17 mouse cellular contexts compared by ENCODE assay signal in genomic region chr19:10784796-10785459, GRCm38 (mm10). TPM values are rescaled to one million over a fixed set of nuclear protein-coding genes. Genes with fewer than 3 reads are reported as not detected.
A peak's percentile ranks its signal among the peaks of the same experiment; 100 is the strongest.
DNase-seq lines count a peak whose midpoint lies in the region; ATAC-seq and TF ChIP-seq lines count a peak whose summit lies in the region.
"Had no signal": no experiment of that assay in that cellular context is flagged by ENCODE, and none has a peak within 500 bp of the region (broad histone marks: within the 10 kb centered on the region; RNA-seq: fewer than 3 reads in every experiment).

No protein-coding gene starts in this region.

- no peak overlapping the region for H3K4me2 ChIP-seq in forebrain, embryonic 15.5 days (replicated peaks)
- H3K4me2 ChIP-seq in midbrain, postnatal 0 days (ENCODE audit: low read depth, low read length, poor library complexity, severe bottlenecking), result no peak overlapping the region
- no peak overlapping the region for H3K4me2 ChIP-seq in forebrain, postnatal 0 days (ENCODE audit: low read depth)
- H3K4me2 ChIP-seq: kidney, embryonic 15.5 days; lung, embryonic 14.5 days; midbrain, embryonic 12.5 days had no signal

- 64% methylated on average over 10 of the region's 10 CpGs for WGBS in forebrain, embryonic 15.5 days
- WGBS in forebrain, embryonic 10.5 days, result 81% methylated on average over 10 of the region's 10 CpGs
- WGBS in midbrain, postnatal 0 days, result 73% methylated on average over 10 of the region's 10 CpGs
- 84% methylated on average over 10 of the region's 10 CpGs for WGBS in midbrain, embryonic 10.5 days
- WGBS in forebrain, postnatal 0 days, result 50% methylated on average over 10 of the region's 10 CpGs

- H3K4me1 ChIP-seq in forebrain, embryonic 15.5 days, result peaks cover 15% of the 10 kb centered on the region
- H3K4me1 ChIP-seq in forebrain, embryonic 10.5 days, result peaks cover 22% of the 10 kb centered on the region
- no peaks in the 10 kb centered on the region for H3K4me1 ChIP-seq in midbrain, postnatal 0 days (ENCODE audit: insufficient read depth, low read length)
- H3K4me1 ChIP-seq in midbrain, embryonic 10.5 days, result peaks cover 10% of the 10 kb centered on the region
- H3K4me1 ChIP-seq in forebrain, postnatal 0 days (ENCODE audit: insufficient read depth), result peaks cover 3% of the 10 kb centered on the region; the same call in 1 of the 2 replicates
- H3K4me1 ChIP-seq: midbrain, embryonic 12.5 days had no signal

- ATAC-seq in forebrain, embryonic 15.5 days (replicated peaks), result peak; percentile 61
- no peak for ATAC-seq in midbrain, postnatal 0 days (ENCODE audit: low FRiP score)
- peak; percentile 79 for ATAC-seq in forebrain, postnatal 0 days

- no peaks in the 10 kb centered on the region for H3K9me3 ChIP-seq in forebrain, embryonic 15.5 days
- H3K9me3 ChIP-seq in forebrain, embryonic 10.5 days, result no peaks in the 10 kb centered on the region
- no peaks in the 10 kb centered on the region for H3K9me3 ChIP-seq in midbrain, postnatal 0 days (ENCODE audit: low read length)
- H3K9me3 ChIP-seq in midbrain, embryonic 10.5 days (replicated peaks), result no peaks in the 10 kb centered on the region
- no peaks in the 10 kb centered on the region for H3K9me3 ChIP-seq in forebrain, postnatal 0 days (ENCODE audit: low read length)
- H3K9me3 ChIP-seq: kidney, embryonic 15.5 days; midbrain, embryonic 12.5 days had no signal

- H3K36me3 ChIP-seq in forebrain, embryonic 15.5 days, result no peaks in the 10 kb centered on the region
- no peaks in the 10 kb centered on the region for H3K36me3 ChIP-seq in forebrain, embryonic 10.5 days (replicated peaks)
- no peaks in the 10 kb centered on the region for H3K36me3 ChIP-seq in midbrain, postnatal 0 days (ENCODE audit: insufficient read depth, low read length)
- no peaks in the 10 kb centered on the region for H3K36me3 ChIP-seq in midbrain, embryonic 10.5 days
- no peaks in the 10 kb centered on the region for H3K36me3 ChIP-seq in forebrain, postnatal 0 days (ENCODE audit: insufficient read depth)
- H3K36me3 ChIP-seq: kidney, embryonic 15.5 days; midbrain, embryonic 12.5 days had no signal

- TF ChIP-seq CTCF in midbrain, postnatal 0 days (IDR thresholded peaks at IDR 0.05), result no peak
- no peak for TF ChIP-seq CTCF in forebrain, postnatal 0 days (IDR thresholded peaks at IDR 0.05; ENCODE audit: low read depth)

- H3K4me3 ChIP-seq in forebrain, embryonic 15.5 days, result no peak overlapping the region
- no peak overlapping the region for H3K4me3 ChIP-seq in forebrain, embryonic 10.5 days
- H3K4me3 ChIP-seq in midbrain, postnatal 0 days (ENCODE audit: low read depth, low read length), result no peak overlapping the region
- no peak overlapping the region for H3K4me3 ChIP-seq in midbrain, embryonic 10.5 days
- H3K4me3 ChIP-seq in forebrain, postnatal 0 days (ENCODE audit: low read depth, low read length), result no peak overlapping the region
- H3K4me3 ChIP-seq: kidney, embryonic 15.5 days; midbrain, embryonic 12.5 days had no signal

- no peaks in the 10 kb centered on the region for H3K27me3 ChIP-seq in forebrain, embryonic 15.5 days
- no peaks in the 10 kb centered on the region for H3K27me3 ChIP-seq in forebrain, embryonic 10.5 days (ENCODE audit: poor library complexity, severe bottlenecking)
- H3K27me3 ChIP-seq in midbrain, postnatal 0 days (ENCODE audit: insufficient read depth, low read length), result no peaks in the 10 kb centered on the region
- no peaks in the 10 kb centered on the region for H3K27me3 ChIP-seq in midbrain, embryonic 10.5 days (ENCODE audit: low read depth, poor library complexity, severe bottlenecking)
- H3K27me3 ChIP-seq in forebrain, postnatal 0 days (ENCODE audit: insufficient read depth, low read length), result no peaks in the 10 kb centered on the region
- H3K27me3 ChIP-seq: kidney, embryonic 15.5 days; midbrain, embryonic 12.5 days had no signal

- peak overlapping the region; percentile 65 for H3K27ac ChIP-seq in forebrain, embryonic 15.5 days (replicated peaks)
- H3K27ac ChIP-seq in forebrain, embryonic 10.5 days, result no peak overlapping the region
- no peak overlapping the region for H3K27ac ChIP-seq in midbrain, postnatal 0 days (ENCODE audit: low read depth, low read length)
- no peak overlapping the region for H3K27ac ChIP-seq in midbrain, embryonic 10.5 days (replicated peaks)
- H3K27ac ChIP-seq in forebrain, postnatal 0 days (ENCODE audit: low read depth, low read length), result peak overlapping the region; percentile 59; the same call in 1 of the 2 replicates
- H3K27ac ChIP-seq: kidney, embryonic 15.5 days; midbrain, embryonic 12.5 days had no signal

- no peak overlapping the region for H3K9ac ChIP-seq in forebrain, embryonic 15.5 days (replicated peaks)
- H3K9ac ChIP-seq in midbrain, postnatal 0 days (replicated peaks; ENCODE audit: low read length, poor library complexity, severe bottlenecking), result no peak overlapping the region
- H3K9ac ChIP-seq in forebrain, postnatal 0 days, result no peak overlapping the region
- H3K9ac ChIP-seq: kidney, embryonic 15.5 days; lung, embryonic 14.5 days; midbrain, embryonic 12.5 days had no signal

- no peak for DNase-seq in forebrain, embryonic 10.5 days (ENCODE audit: extremely low spot score, low spot score)
- peak; percentile 69 for DNase-seq in midbrain, postnatal 0 days (ENCODE audit: low spot score)
- no peak for DNase-seq in midbrain, embryonic 10.5 days (ENCODE audit: low spot score)
- peak; percentile 73 for DNase-seq in forebrain, postnatal 0 days
- peak; percentile 42 for DNase-seq in right cerebral cortex, postnatal 14 days
- no peak for DNase-seq in kidney, postnatal 10 days
- no peak for DNase-seq in adrenal gland, postnatal 14 days
- DNase-seq: B cell, adult 2 months; heart, adult 11 months; lung, embryonic 14.5 days had no signal

RNA-seq across cellular contexts. Expression of gene Cd6, which starts 44.9 kb away (rescaled TPM):
- not detected in 2 replicates for polyA plus RNA-seq in forebrain, embryonic 15.5 days (2015; fragmentation: Nextera tagmentation; extraction: Ambion mirVana)
- polyA plus RNA-seq in forebrain, embryonic 10.5 days (2016; fragmentation: Nextera tagmentation; extraction: Ambion mirVana), result not detected in 2 replicates
- not detected in 2 replicates for total RNA-seq in midbrain, postnatal 0 days (2014; rRNA removed)
- 0.22 TPM in 1 of 2 replicates, not detected in the other for polyA plus RNA-seq in midbrain, postnatal 0 days (2015; fragmentation: Nextera tagmentation; extraction: Ambion mirVana)
- not detected in 2 replicates for polyA plus RNA-seq in midbrain, embryonic 10.5 days (2016; fragmentation: Nextera tagmentation; extraction: Ambion mirVana)
- not detected in 2 replicates for total RNA-seq in forebrain, postnatal 0 days (2014; rRNA removed)
- 0.05 TPM in 1 of 2 replicates, not detected in the other for polyA plus RNA-seq in forebrain, postnatal 0 days (2015; fragmentation: Nextera tagmentation; extraction: Ambion mirVana)
- total RNA-seq in adrenal gland, postnatal 14 days (2021), result 0.41 and 5.2 TPM in 2 replicates
- total RNA-seq: MEL had no signal
- polyA plus RNA-seq: midbrain, embryonic 12.5 days; neural tube, embryonic 14.5 days had no signal

RNA-seq across cellular contexts. Expression of gene Cd5, which starts 46.1 kb away (rescaled TPM):
- 0.22 and 0.26 TPM in 2 replicates for polyA plus RNA-seq in forebrain, embryonic 15.5 days (2015; fragmentation: Nextera tagmentation; extraction: Ambion mirVana)
- not detected in 2 replicates for polyA plus RNA-seq in forebrain, embryonic 10.5 days (2016; fragmentation: Nextera tagmentation; extraction: Ambion mirVana)
- total RNA-seq in midbrain, postnatal 0 days (2014; rRNA removed), result 0.55 and 0.85 TPM in 2 replicates
- 0.50 and 0.53 TPM in 2 replicates for polyA plus RNA-seq in midbrain, postnatal 0 days (2015; fragmentation: Nextera tagmentation; extraction: Ambion mirVana)
- not detected in 2 replicates for polyA plus RNA-seq in midbrain, embryonic 10.5 days (2016; fragmentation: Nextera tagmentation; extraction: Ambion mirVana)
- 0.10 TPM in 1 of 2 replicates, not detected in the other for total RNA-seq in forebrain, postnatal 0 days (2014; rRNA removed)
- polyA plus RNA-seq in forebrain, postnatal 0 days (2015; fragmentation: Nextera tagmentation; extraction: Ambion mirVana), result 0.24 and 0.52 TPM in 2 replicates
- total RNA-seq in adrenal gland, postnatal 14 days (2021), result 1.3 and 8.7 TPM in 2 replicates
- total RNA-seq: common myeloid progenitor, adult 5-6 weeks; MEL had no signal
- polyA plus RNA-seq: limb, embryonic 11.5 days had no signal

RNA-seq across cellular contexts. Expression of gene Slc15a3, which starts 54.6 kb away (rescaled TPM):
- polyA plus RNA-seq in forebrain, embryonic 15.5 days (2015; fragmentation: Nextera tagmentation; extraction: Ambion mirVana), result 0.39 and 0.42 TPM in 2 replicates
- polyA plus RNA-seq in forebrain, embryonic 10.5 days (2016; fragmentation: Nextera tagmentation; extraction: Ambion mirVana), result 0.32 and 0.37 TPM in 2 replicates
- total RNA-seq in midbrain, postnatal 0 days (2014; rRNA removed), result 1.3 and 1.7 TPM in 2 replicates
- 0.33 and 0.56 TPM in 2 replicates for polyA plus RNA-seq in midbrain, postnatal 0 days (2015; fragmentation: Nextera tagmentation; extraction: Ambion mirVana)
- polyA plus RNA-seq in midbrain, embryonic 10.5 days (2016; fragmentation: Nextera tagmentation; extraction: Ambion mirVana), result 0.20 TPM in 2 replicates
- total RNA-seq in forebrain, postnatal 0 days (2014; rRNA removed), result 0.62 and 0.90 TPM in 2 replicates
- polyA plus RNA-seq in forebrain, postnatal 0 days (2015; fragmentation: Nextera tagmentation; extraction: Ambion mirVana), result 0.26 and 0.42 TPM in 2 replicates
- total RNA-seq in adrenal gland, postnatal 14 days (2021), result 2.0 and 2.6 TPM in 2 replicates
- total RNA-seq: common myeloid progenitor, adult 5-6 weeks; MEL had no signal

Comparison
In these comparisons a context has a peak if more than half of its experiments do, and no peak if none do; other contexts are left out.
1. H3K27ac ChIP-seq: peak in forebrain, embryonic 15.5 days (single experiment) and forebrain, postnatal 0 days (single experiment); none in forebrain, embryonic 10.5 days (single experiment), midbrain, postnatal 0 days (single experiment) and midbrain, embryonic 10.5 days (single experiment).
2. DNase-seq: peak in midbrain, postnatal 0 days (single experiment), forebrain, postnatal 0 days (single experiment) and right cerebral cortex, postnatal 14 days (single experiment); none in forebrain, embryonic 10.5 days (single experiment), midbrain, embryonic 10.5 days (single experiment), kidney, postnatal 10 days (single experiment) and adrenal gland, postnatal 14 days (single experiment).